Mouse (Mus musculus): ENCODE measurements around the gene Rbm47. TPM values are rescaled to one million over a fixed set of nuclear protein-coding genes. Genes with fewer than 3 reads are reported as not detected.

The Rbm47 gene
- polyA plus RNA-seq, 1 experiment from 2014 or later = 2.6 TPM

DNA sequence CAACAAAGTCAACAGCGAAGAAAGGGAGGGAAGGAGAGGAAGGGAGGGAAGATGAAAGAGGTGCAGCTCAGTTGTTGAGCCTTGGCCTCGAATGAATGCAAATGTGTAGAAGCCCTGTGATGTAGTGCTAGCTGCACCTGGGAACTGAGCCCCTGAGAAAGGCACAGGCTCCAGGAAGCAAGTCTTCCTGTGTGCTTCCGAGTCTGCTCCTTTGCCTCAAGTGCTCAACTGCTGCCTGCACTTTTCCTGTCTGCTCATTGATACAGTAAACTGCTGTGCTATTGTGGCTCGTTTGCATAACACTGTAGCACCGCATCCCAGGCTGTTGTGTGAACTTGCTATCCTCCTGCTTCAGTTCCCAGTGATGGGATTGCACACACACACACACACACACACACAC is 19.4 kb downstream of the Rbm47 start:
- H3K4me1 ChIP-seq = peaks cover 17% of the 10 kb centered on the region
- no peak for ATAC-seq
- H3K36me3 ChIP-seq (ENCODE audit: poor library complexity, severe bottlenecking) = no peaks in the 10 kb centered on the region
- H3K4me3 ChIP-seq = no peak overlapping the region
- 31% methylated on average over 5 of the region's 5 CpGs for WGBS
- peaks cover 57% of the 10 kb centered on the region for H3K27me3 ChIP-seq
- H3K27ac ChIP-seq = no peak overlapping the region
- no peaks in the 10 kb centered on the region for H3K9me3 ChIP-seq (replicated peaks)
- no peak overlapping the region for H3K4me2 ChIP-seq
- H3K9ac ChIP-seq = peak overlapping the region; percentile 12; the same call in 1 of the 2 replicates

DNA sequence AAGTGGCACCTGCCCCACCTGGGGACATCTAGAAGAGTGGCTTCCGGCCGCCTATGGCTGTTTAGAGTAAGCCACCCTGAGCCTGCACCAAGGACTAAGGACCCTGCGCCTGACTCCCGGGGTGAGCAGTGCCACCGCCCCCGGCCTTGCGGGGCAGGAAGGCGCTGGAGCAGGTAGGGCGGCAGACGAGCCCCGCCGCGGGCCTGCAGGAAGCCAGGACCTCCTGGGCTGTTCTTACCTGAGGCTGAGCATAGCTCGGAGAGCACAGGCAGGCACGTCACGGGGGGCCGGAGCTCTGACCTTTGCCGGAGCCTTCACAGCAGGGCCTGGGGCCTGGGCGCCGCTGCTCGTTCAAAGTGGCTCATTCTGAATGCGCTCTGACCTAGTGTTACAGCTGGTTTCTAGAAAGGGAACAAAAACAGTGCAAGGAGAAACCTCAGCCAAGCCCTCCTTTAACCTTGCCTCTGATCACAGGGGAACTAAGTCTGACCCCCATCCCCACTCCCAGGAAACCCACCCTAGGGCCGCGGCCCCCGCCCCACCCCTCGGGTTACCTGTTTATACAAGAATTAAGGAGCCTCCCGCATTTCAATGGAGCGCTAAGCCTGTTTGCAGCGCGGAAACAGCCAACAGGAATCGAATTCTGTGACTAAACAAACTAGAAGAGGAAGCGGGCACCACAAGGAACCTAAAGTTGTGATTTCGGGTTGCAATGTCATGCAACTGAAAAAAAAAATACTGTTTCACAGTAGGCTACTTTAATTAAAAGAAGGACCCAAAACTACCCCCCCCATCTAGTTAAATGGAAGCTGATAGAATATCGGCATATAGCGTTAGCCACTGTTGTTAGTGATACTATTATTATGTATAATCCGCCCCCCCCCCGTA is 21.4 kb downstream of the Rbm47 start:
- H3K27ac ChIP-seq = no peak overlapping the region
- peaks cover 60% of the 10 kb centered on the region for H3K27me3 ChIP-seq
- no peaks in the 10 kb centered on the region for H3K36me3 ChIP-seq (ENCODE audit: poor library complexity, severe bottlenecking)
- peak overlapping the region; percentile 62 for H3K9ac ChIP-seq
- peaks cover 17% of the 10 kb centered on the region for H3K4me1 ChIP-seq
- peak overlapping the region; percentile 44 for H3K4me3 ChIP-seq
- H3K4me2 ChIP-seq = peak overlapping the region; percentile 79
- ATAC-seq = 0 out of 2 replicates have a peak, but pooled peaks have one; percentile 27
- H3K9me3 ChIP-seq (replicated peaks) = no peaks in the 10 kb centered on the region
- WGBS = 6% methylated on average over 37 of the region's 37 CpGs

DNA sequence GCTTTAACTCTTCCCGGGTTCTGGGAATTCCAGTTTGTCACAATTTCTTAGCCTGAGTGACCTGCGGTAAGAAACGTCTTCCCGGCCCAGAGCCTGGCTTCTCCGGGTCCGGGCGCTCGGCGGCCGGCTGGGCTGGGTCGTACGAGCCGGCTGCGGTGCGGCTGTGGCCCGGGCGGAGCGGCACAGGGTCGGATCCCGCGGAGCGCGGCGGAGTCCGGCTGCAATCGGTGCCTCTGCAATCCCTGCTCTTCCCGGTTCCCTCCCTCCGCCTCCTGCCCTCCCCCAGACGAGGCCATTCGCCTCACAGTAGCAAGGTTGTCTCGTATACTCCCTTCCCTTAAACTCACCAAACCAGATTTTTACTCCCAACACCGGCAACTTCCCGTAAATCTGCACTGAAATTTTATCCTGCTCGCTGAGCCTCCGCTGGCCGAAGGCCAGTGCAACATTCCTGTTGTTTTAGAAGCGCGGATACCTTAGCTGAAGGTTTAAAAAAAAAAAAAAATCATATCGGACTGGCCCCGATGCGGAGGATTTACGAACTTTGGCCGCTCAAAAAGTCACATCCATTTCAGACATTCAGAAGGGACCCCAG is 22.1 kb downstream of the Rbm47 start:
- H3K27me3 ChIP-seq = peaks cover 60% of the 10 kb centered on the region

DNA sequence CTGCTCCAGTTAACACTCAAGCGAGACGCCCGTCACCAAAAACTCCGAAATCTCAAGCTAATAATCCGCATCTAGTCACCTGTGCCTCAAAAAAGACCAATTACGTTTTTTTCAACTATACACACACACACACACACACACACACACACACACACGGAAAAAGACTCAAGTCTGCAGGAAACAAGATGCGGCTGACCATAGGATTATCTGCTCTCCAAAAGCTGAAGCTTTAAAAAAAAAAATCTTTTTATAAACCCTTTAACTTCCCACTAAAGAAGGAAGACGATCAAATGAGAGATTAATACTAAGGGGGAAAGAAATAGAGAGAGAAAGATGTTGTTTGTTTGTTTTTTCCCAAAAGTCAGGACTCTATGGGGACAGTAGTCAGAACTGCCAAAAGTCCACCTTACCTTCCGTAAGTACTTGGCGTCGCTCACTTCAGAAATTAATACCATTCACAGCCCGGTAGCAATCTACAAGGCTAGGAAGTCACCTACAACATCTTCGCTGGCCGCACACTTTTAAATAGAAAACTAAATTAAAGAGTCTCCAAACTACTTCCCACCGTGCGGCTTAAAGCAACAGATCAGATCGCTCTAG is 22.7 kb downstream of the Rbm47 start:
- Histone ChIP-seq H3K27ac (no peak overlapping the region), H3K9me3 (replicated peaks) (no peaks in the 10 kb centered on the region), H3K4me2 (peak overlapping the region; percentile 79), H3K27me3 (peaks cover 60% of the 10 kb centered on the region), H3K9ac (peak overlapping the region; percentile 62), H3K4me1 (peaks cover 17% of the 10 kb centered on the region), H3K4me3 (peak overlapping the region; percentile 44), H3K36me3 (ENCODE audit: poor library complexity, severe bottlenecking) (no peaks in the 10 kb centered on the region)
- under 1% methylated on average over 18 of the region's 18 CpGs for WGBS
- no peak for ATAC-seq

More for the DNA sequence above, 22.1 kb downstream of the Rbm47 start:
- H3K9me3 ChIP-seq (replicated peaks) = no peaks in the 10 kb centered on the region
- under 1% methylated on average over 43 of the region's 43 CpGs for WGBS
- ATAC-seq = peak; percentile 75
- no peak overlapping the region for H3K27ac ChIP-seq
- H3K4me3 ChIP-seq = peak overlapping the region; percentile 44
- H3K36me3 ChIP-seq (ENCODE audit: poor library complexity, severe bottlenecking) = no peaks in the 10 kb centered on the region
- peak overlapping the region; percentile 79 for H3K4me2 ChIP-seq
- peak overlapping the region; percentile 62 for H3K9ac ChIP-seq
- peaks cover 17% of the 10 kb centered on the region for H3K4me1 ChIP-seq

DNA sequence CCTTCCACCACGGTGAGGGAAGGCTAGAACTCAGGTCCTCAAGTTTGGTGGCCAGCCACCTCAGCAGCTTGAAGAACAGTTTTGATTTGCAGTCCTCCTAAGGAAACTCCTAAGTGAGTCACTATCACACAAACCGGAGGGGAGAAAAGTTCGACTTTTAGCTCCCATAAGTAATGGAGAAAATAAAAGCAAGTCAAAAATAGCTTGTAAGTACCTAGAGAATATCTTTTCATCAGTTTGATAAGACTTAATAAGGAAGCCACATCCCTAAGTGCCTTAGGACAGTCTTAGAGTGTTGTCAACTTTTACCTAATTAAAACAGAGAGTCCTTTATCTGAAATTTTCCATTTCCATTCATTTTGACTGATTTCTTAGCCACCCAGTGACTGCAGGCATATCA is 23.3 kb downstream of the Rbm47 start:
- Histone ChIP-seq H3K27me3 (peaks cover 59% of the 10 kb centered on the region), H3K4me3 (peak overlapping the region; percentile 44; the same call in 1 of the 2 replicates), H3K9ac (no peak overlapping the region), H3K36me3 (ENCODE audit: poor library complexity, severe bottlenecking) (no peaks in the 10 kb centered on the region), H3K4me2 (0 out of 2 replicates have a peak overlapping the region, but pooled peaks have one; percentile 79), H3K27ac (no peak overlapping the region), H3K4me1 (peaks cover 17% of the 10 kb centered on the region), H3K9me3 (replicated peaks) (no peaks in the 10 kb centered on the region)
- WGBS = 27% methylated on average over 3 of the region's 3 CpGs
- ATAC-seq = no peak

DNA sequence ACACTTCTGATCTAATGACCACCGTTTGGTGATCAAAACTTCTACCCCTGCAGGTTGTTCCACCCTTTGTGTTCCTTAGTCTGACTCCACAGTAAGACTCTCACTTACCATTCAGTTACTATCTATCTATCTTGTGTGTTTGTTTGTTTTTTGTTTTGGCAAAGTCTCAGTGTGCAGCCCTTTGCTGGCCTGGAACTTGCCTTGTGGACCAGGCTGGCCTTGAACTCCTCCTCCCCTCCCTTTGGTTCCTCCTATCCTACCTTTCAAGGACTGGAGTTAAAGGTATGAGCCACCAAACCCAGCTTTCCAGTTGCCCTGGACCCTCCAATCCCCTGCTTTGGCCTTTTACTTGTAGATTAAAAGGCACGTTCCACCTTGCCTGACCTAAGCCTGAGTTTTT is 23.8 kb downstream of the Rbm47 start:
- Histone ChIP-seq H3K9ac (no peak overlapping the region), H3K27me3 (peaks cover 55% of the 10 kb centered on the region), H3K4me2 (no peak overlapping the region), H3K4me3 (no peak overlapping the region), H3K9me3 (replicated peaks) (no peaks in the 10 kb centered on the region), H3K36me3 (ENCODE audit: poor library complexity, severe bottlenecking) (no peaks in the 10 kb centered on the region), H3K4me1 (peaks cover 17% of the 10 kb centered on the region), H3K27ac (no peak overlapping the region)
- ATAC-seq = no peak
- 50% methylated on average over 2 of the region's 2 CpGs for WGBS

DNA sequence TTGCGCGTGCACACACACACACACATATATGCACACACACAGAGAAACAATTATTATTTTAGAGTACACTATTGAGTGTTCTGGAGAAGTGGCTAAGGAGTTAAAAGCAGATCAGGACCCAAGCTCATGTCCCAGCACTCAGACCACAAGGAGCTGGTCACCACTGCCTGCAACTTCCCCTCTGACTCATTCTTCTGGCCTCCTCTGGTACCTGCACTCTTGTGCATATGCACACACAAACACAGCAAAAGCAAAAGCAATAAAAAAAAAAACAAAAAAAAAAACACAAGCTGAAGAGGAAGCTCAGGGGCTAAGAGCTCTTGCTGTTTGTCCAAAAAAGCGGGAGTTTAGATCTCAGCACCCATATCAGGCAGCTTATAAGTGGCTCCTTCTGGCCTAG is 25.6 kb downstream of the Rbm47 start:
- no peak overlapping the region for H3K27ac ChIP-seq
- H3K9me3 ChIP-seq (replicated peaks) = no peaks in the 10 kb centered on the region
- no peak overlapping the region for H3K4me2 ChIP-seq
- H3K36me3 ChIP-seq (ENCODE audit: poor library complexity, severe bottlenecking) = no peaks in the 10 kb centered on the region
- 93% methylated on average over 3 of the region's 3 CpGs for WGBS
- H3K4me3 ChIP-seq = no peak overlapping the region
- H3K4me1 ChIP-seq = peaks cover 17% of the 10 kb centered on the region
- H3K9ac ChIP-seq = no peak overlapping the region
- peaks cover 40% of the 10 kb centered on the region for H3K27me3 ChIP-seq
- no peak for ATAC-seq

DNA sequence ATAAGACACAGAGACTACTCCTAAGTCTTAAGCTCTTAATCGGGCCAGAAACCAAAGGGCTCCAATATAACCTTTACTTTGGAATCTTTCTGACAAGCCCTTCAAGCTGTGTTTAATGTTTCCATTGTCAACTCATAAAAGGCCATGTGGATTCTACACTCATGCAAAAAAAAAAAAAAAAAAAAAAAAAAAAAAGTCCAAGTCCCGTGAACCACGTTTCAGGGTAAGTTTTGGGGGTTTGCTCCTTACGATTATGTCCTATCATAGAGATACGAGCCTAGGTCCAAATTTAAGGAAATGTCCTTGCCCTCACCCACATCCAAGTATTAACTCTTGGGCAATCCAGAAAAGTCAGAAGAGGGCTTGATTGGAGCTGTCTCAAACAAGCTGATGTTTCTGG is 27.3 kb downstream of the Rbm47 start:
- Histone ChIP-seq H3K4me1 (peaks cover 6% of the 10 kb centered on the region), H3K9ac (no peak overlapping the region), H3K27me3 (peaks cover 22% of the 10 kb centered on the region), H3K4me3 (no peak overlapping the region), H3K36me3 (ENCODE audit: poor library complexity, severe bottlenecking) (no peaks in the 10 kb centered on the region), H3K9me3 (replicated peaks) (no peaks in the 10 kb centered on the region), H3K4me2 (no peak overlapping the region), H3K27ac (no peak overlapping the region)
- no peak for ATAC-seq
- WGBS = 76% methylated on average over 5 of the region's 5 CpGs

DNA sequence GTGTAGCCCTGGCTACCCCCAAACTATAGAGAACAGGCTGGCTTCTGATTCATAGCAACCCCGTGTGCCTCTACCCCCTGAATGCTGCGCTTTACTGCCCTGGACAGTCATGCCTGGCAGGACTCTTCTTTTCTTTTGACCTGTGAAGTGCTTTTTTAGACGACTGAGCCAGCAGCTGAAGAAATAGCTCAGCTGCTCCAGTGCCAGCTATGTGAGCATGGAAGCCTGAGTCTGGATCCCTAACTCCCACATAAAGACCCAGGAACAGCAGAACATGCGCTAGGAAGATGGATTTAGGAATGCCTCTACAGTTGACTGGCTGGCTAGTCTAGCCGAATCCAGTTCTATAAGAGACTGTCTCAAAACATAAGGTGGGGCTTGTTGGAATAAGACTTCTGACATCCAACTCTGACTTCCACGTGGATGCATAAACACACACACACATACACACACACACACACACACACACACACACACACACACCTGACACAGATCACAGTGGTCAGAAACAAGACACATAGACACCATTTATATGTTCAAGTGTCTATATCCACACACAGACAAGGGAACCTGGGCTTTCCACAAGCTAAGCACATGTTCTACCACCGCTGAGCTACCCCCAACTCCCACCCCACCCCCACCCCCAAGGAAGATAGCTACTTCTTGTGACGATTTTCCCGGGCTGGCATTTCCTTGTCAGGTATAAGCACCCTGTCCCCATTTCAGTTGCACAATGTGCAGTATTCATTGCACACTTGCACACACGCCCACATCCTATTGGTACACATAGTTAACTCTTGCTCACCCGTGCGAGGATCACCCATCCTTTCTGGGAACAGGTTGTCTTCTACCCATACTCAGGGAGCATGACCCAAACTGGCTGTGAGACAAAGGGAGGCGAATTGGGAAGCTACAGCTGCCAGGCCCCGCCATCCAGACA is 29.6 kb downstream of the Rbm47 start:
- peaks cover 6% of the 10 kb centered on the region; the same call in 1 of the 2 replicates for H3K4me1 ChIP-seq
- no peak overlapping the region for H3K27ac ChIP-seq
- 83% methylated on average over 14 of the region's 14 CpGs for WGBS
- no peak overlapping the region for H3K4me2 ChIP-seq
- H3K27me3 ChIP-seq = peaks cover 2% of the 10 kb centered on the region
- H3K4me3 ChIP-seq = no peak overlapping the region
- ATAC-seq = no peak
- H3K9me3 ChIP-seq (replicated peaks) = no peaks in the 10 kb centered on the region
- no peak overlapping the region for H3K9ac ChIP-seq
- no peaks in the 10 kb centered on the region for H3K36me3 ChIP-seq (ENCODE audit: poor library complexity, severe bottlenecking)

DNA sequence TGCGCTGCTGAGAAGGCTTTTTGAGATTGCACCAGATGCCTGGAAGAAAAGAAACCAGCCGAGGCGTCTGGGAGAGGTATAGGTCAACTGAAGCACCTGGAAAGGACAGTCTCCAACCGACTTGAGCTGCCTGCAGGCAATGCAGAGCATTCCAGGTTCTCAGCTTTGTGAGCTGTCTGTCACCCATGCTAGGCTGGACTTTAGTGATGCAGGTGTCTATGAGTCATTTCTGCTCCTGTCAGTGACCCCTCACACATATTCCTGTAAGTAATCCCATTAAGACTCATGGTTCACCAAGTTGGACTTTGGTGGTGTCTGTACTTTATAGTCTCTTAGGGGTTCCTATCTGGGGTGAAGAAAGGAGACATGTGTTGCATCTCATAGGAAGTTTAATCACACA is 31.4 kb downstream of the Rbm47 start:
- Histone ChIP-seq H3K9ac (no peak overlapping the region), H3K4me3 (no peak overlapping the region), H3K27ac (no peak overlapping the region), H3K4me1 (peaks cover 6% of the 10 kb centered on the region; the same call in 1 of the 2 replicates), H3K4me2 (no peak overlapping the region), H3K9me3 (replicated peaks) (no peaks in the 10 kb centered on the region), H3K36me3 (ENCODE audit: poor library complexity, severe bottlenecking) (no peaks in the 10 kb centered on the region), H3K27me3 (no peaks in the 10 kb centered on the region)
- ATAC-seq = no peak
- WGBS = 90% methylated on average over 4 of the region's 4 CpGs

DNA sequence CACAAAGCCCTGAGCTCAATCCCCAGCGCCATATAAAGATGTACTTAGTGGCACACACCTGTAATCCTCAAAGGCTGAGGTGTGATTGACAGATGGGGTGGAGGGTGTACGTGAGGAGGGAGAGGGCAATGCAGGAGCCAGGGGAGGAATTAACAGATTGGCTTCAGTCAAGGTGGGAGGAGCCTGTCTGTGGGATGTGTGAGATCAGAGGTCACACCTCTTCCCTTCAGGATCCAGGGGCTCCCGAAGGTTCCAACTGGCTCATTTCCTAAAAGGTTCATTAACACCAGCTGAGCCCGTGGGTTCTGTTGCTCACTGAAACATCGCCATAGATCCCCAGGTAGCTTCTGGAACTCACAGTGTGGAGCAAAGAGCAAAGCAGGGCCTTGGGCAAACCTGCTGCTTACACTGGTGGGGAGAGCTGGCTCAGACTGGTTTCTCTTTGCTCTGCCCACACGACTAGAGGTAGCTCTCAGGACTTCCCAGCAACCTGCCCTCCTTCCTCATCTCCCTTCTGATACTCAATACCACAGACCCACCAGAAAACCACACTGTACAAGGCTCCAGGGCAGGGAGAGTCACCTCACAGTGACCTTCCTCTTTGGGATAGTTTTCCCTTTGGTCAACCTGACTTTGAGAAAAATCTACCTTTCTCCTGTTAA is 33.2 kb downstream of the Rbm47 start:
- Histone ChIP-seq H3K27me3 (no peaks in the 10 kb centered on the region), H3K4me1 (peaks cover 14% of the 10 kb centered on the region; the same call in 1 of the 2 replicates), H3K9me3 (replicated peaks) (no peaks in the 10 kb centered on the region), H3K9ac (no peak overlapping the region), H3K36me3 (ENCODE audit: poor library complexity, severe bottlenecking) (no peaks in the 10 kb centered on the region), H3K4me2 (no peak overlapping the region), H3K27ac (no peak overlapping the region), H3K4me3 (no peak overlapping the region)
- 0 out of 2 replicates have a peak, but pooled peaks have one; percentile 24 for ATAC-seq
- WGBS = 34% methylated on average over 6 of the region's 6 CpGs

Measured in forebrain, embryonic 13.5 days (tissue).